Mouse (Mus musculus): Measurements from ENCODE around the gene Saa3.

DNA sequence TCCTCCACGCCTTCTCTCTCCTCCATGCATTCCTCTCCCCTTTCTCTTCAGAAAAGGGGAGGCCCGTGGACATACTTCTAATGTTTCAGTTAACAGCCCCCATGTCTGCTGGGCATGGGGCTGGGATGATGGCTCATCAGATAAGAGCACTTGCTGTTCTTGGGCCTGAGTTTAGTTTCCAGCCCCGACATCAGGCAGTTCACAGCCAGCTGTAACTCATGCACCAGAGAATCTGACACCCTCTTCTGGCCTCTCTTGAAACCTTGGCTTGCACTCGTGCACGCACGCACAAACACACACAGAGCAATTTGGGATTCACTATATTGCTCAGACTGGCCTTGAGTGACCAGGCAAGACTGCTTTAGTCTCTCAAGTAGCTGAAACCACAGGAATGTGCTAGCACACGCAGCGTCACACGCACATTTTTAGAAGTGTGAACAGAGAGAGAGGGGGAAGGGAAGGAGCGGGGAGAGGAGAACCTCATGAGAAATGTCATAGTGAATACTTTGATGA lies 43.3 kb downstream of the Saa3 start, which contains the start of gene Tph1:
- TF ChIP-seq CTCF (IDR thresholded peaks at IDR 0.05; ENCODE audit: low read depth, low read length): no peak
- no peak for TF ChIP-seq GATA1 (IDR thresholded peaks at IDR 0.05; ENCODE audit: borderline replicate concordance, low read length)
- TF ChIP-seq TAL1 (conservative IDR thresholded peaks at IDR 0.05; ENCODE audit: low read depth, low read length): no peak
- no peak for TF ChIP-seq POLR2AphosphoS5 (IDR thresholded peaks at IDR 0.05; ENCODE audit: insufficient replicate concordance, low read depth, low read length)

Data from G1E (cell line).